Mouse (Mus musculus): ENCODE results near the gene Mbnl3. TPM values are rescaled to one million over a fixed set of nuclear protein-coding genes. Genes with fewer than 3 reads are reported as not detected.

The Mbnl3 gene
- polyA plus RNA-seq, 1 experiment from 2014 or later, result 7.2 TPM

GRCm38 (mm10) chrX:51167976-51168375 lies 38.4 kb downstream of the Mbnl3 start:
- no peak for DNase-seq (ENCODE audit: low spot score)
- Histone ChIP-seq H3K4me2 (ENCODE audit: low read depth, low read length, severe bottlenecking) (no peak overlapping the region), H3K9ac (ENCODE audit: low read length) (no peak overlapping the region), H3K27me3 (ENCODE audit: control insufficient read depth, insufficient read depth, low read length) (no peaks in the 10 kb centered on the region; the same call in 1 of the 2 replicates), H3K9me3 (ENCODE audit: control insufficient read depth, low read length) (no peaks in the 10 kb centered on the region), H3K27ac (ENCODE audit: low read depth, low read length) (no peak overlapping the region), H3K4me3 (ENCODE audit: low read depth, low read length) (no peak overlapping the region), H3K4me1 (replicated peaks; ENCODE audit: control insufficient read depth, insufficient read depth, low read length) (no peaks in the 10 kb centered on the region), H3K36me3 (ENCODE audit: control insufficient read depth, insufficient read depth, low read length) (no peaks in the 10 kb centered on the region)
- WGBS, result 89% methylated on average over 3 of the region's 3 CpGs
- ATAC-seq (replicated peaks; ENCODE audit: low FRiP score), result no peak

- WGBS, result 79% methylated on average over 5 of the region's 5 CpGs
- no peak overlapping the region for H3K9ac ChIP-seq (ENCODE audit: low read length)
- no peaks in the 10 kb centered on the region for H3K9me3 ChIP-seq (ENCODE audit: control insufficient read depth, low read length)
- ATAC-seq (replicated peaks; ENCODE audit: low FRiP score) (no peak), DNase-seq (ENCODE audit: low spot score) (no peak)
- no peak overlapping the region for H3K4me3 ChIP-seq (ENCODE audit: low read depth, low read length)
- H3K36me3 ChIP-seq (ENCODE audit: control insufficient read depth, insufficient read depth, low read length), result no peaks in the 10 kb centered on the region
- no peak overlapping the region for H3K27ac ChIP-seq (ENCODE audit: low read depth, low read length)
- H3K4me1 ChIP-seq (replicated peaks; ENCODE audit: control insufficient read depth, insufficient read depth, low read length), result no peaks in the 10 kb centered on the region
- no peaks in the 10 kb centered on the region for H3K27me3 ChIP-seq (ENCODE audit: control insufficient read depth, insufficient read depth, low read length)
- no peak overlapping the region for H3K4me2 ChIP-seq (ENCODE audit: low read depth, low read length, severe bottlenecking)
Observed at GRCm38 (mm10) chrX:51164766-51165165, 41.6 kb downstream of the Mbnl3 start.

DNA sequence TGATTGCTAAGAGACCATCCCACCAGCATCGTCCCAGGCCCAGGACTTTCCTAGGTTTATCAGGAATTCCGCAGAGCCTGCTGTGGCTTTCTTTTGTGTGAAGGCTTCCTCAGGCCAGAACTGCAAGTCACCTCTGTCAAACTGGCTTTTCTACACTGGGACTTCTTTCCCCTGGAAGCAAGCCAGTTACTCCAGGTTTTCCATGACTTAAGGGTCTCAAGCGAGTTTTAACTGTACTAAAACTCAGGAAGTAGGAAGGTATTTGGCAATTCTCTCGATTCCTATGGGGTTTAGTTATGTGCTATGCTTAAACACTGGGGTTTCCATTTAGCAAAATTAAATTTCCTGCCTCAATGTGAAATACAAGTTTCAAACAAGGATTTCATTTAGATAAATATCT lies 57.9 kb downstream of the Mbnl3 start:
- H3K4me2 ChIP-seq (ENCODE audit: low read depth, low read length, severe bottlenecking), result no peak overlapping the region
- H3K4me3 ChIP-seq (ENCODE audit: low read depth, low read length), result no peak overlapping the region
- no peak overlapping the region for H3K9ac ChIP-seq (ENCODE audit: low read length)
- no peak for DNase-seq (ENCODE audit: low spot score)
- H3K4me1 ChIP-seq (replicated peaks; ENCODE audit: control insufficient read depth, insufficient read depth, low read length), result no peaks in the 10 kb centered on the region
- H3K27ac ChIP-seq (ENCODE audit: low read depth, low read length), result no peak overlapping the region
- WGBS, result 60% methylated on average over 4 of the region's 4 CpGs
- no peaks in the 10 kb centered on the region for H3K36me3 ChIP-seq (ENCODE audit: control insufficient read depth, insufficient read depth, low read length)
- H3K27me3 ChIP-seq (ENCODE audit: control insufficient read depth, insufficient read depth, low read length), result no peaks in the 10 kb centered on the region
- ATAC-seq (replicated peaks; ENCODE audit: low FRiP score), result no peak
- H3K9me3 ChIP-seq (ENCODE audit: control insufficient read depth, low read length), result no peaks in the 10 kb centered on the region

GRCm38 (mm10) chrX:51146351-51146750 lies 60.0 kb downstream of the Mbnl3 start:
- Histone ChIP-seq H3K27me3 (ENCODE audit: control insufficient read depth, insufficient read depth, low read length) (no peaks in the 10 kb centered on the region), H3K27ac (ENCODE audit: low read depth, low read length) (no peak overlapping the region)
- DNase-seq (ENCODE audit: low spot score), result no peak

GRCm38 (mm10) chrX:51140055-51140454 lies 66.3 kb downstream of the Mbnl3 start:
- no peak for ATAC-seq (replicated peaks; ENCODE audit: low FRiP score)
- WGBS, result 73% methylated on average over 3 of the region's 3 CpGs
- H3K4me2 ChIP-seq (ENCODE audit: low read depth, low read length, severe bottlenecking), result no peak overlapping the region

More at GRCm38 (mm10) chrX:51146351-51146750, 60.0 kb downstream of the Mbnl3 start:
- H3K4me2 ChIP-seq (ENCODE audit: low read depth, low read length, severe bottlenecking), result no peak overlapping the region
- WGBS, result 40% methylated on average over 4 of the region's 4 CpGs
- no peaks in the 10 kb centered on the region for H3K4me1 ChIP-seq (replicated peaks; ENCODE audit: control insufficient read depth, insufficient read depth, low read length)
- ATAC-seq (replicated peaks; ENCODE audit: low FRiP score), result no peak
- H3K9ac ChIP-seq (ENCODE audit: low read length), result no peak overlapping the region
- no peaks in the 10 kb centered on the region for H3K36me3 ChIP-seq (ENCODE audit: control insufficient read depth, insufficient read depth, low read length)
- H3K4me3 ChIP-seq (ENCODE audit: low read depth, low read length), result no peak overlapping the region
- no peaks in the 10 kb centered on the region for H3K9me3 ChIP-seq (ENCODE audit: control insufficient read depth, low read length)

GRCm38 (mm10) chrX:51131325-51131724 lies 75.0 kb downstream of the Mbnl3 start:
- ATAC-seq (replicated peaks; ENCODE audit: low FRiP score), result no peak
- Histone ChIP-seq H3K9me3 (ENCODE audit: control insufficient read depth, low read length) (no peaks in the 10 kb centered on the region), H3K27ac (ENCODE audit: low read depth, low read length) (no peak overlapping the region), H3K4me2 (ENCODE audit: low read depth, low read length, severe bottlenecking) (no peak overlapping the region), H3K27me3 (ENCODE audit: control insufficient read depth, insufficient read depth, low read length) (no peaks in the 10 kb centered on the region; the same call in 1 of the 2 replicates), H3K4me3 (ENCODE audit: low read depth, low read length) (no peak overlapping the region), H3K9ac (ENCODE audit: low read length) (no peak overlapping the region), H3K4me1 (replicated peaks; ENCODE audit: control insufficient read depth, insufficient read depth, low read length) (no peaks in the 10 kb centered on the region), H3K36me3 (ENCODE audit: control insufficient read depth, insufficient read depth, low read length) (no peaks in the 10 kb centered on the region)
- 83% methylated on average over 3 of the region's 3 CpGs for WGBS
- no peak for DNase-seq (ENCODE audit: low spot score)

More at GRCm38 (mm10) chrX:51140055-51140454, 66.3 kb downstream of the Mbnl3 start:
- no peak for DNase-seq (ENCODE audit: low spot score)
- Histone ChIP-seq H3K27me3 (ENCODE audit: control insufficient read depth, insufficient read depth, low read length) (no peaks in the 10 kb centered on the region), H3K4me1 (replicated peaks; ENCODE audit: control insufficient read depth, insufficient read depth, low read length) (no peaks in the 10 kb centered on the region), H3K4me3 (ENCODE audit: low read depth, low read length) (no peak overlapping the region), H3K9ac (ENCODE audit: low read length) (no peak overlapping the region), H3K9me3 (ENCODE audit: control insufficient read depth, low read length) (no peaks in the 10 kb centered on the region), H3K36me3 (ENCODE audit: control insufficient read depth, insufficient read depth, low read length) (no peaks in the 10 kb centered on the region), H3K27ac (ENCODE audit: low read depth, low read length) (no peak overlapping the region)

DNA sequence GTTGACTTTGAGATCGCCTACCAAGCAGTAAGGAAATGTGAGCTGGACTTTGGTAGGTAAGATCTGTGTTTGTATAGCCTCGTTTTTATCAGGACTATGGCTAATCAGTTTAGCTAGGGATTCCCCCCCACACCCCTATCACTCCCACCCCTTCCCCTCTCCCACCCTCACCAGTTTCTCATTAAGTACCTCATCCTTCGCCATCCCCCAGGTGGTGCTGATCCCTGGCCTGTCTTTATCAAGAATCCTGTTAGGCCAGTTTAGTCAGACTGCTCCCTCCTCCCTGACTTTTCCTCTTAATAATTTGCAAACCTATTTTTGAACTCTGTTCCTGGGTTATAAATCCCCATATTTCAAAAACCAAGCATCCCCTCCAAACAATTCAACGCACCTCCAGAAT lies 103.6 kb downstream of the Mbnl3 start:
- no peaks in the 10 kb centered on the region for H3K36me3 ChIP-seq (ENCODE audit: control insufficient read depth, insufficient read depth, low read length)
- WGBS, result 75% methylated on average over 4 of the region's 4 CpGs
- ATAC-seq (replicated peaks; ENCODE audit: low FRiP score) (no peak), DNase-seq (ENCODE audit: low spot score) (no peak)
- H3K9me3 ChIP-seq (ENCODE audit: control insufficient read depth, low read length), result no peaks in the 10 kb centered on the region
- no peak overlapping the region for H3K4me2 ChIP-seq (ENCODE audit: low read depth, low read length, severe bottlenecking)
- H3K27me3 ChIP-seq (ENCODE audit: control insufficient read depth, insufficient read depth, low read length), result no peaks in the 10 kb centered on the region
- no peaks in the 10 kb centered on the region for H3K4me1 ChIP-seq (replicated peaks; ENCODE audit: control insufficient read depth, insufficient read depth, low read length)
- no peak overlapping the region for H3K27ac ChIP-seq (ENCODE audit: low read depth, low read length)
- no peak overlapping the region for H3K9ac ChIP-seq (ENCODE audit: low read length)
- no peak overlapping the region for H3K4me3 ChIP-seq (ENCODE audit: low read depth, low read length)

DNA sequence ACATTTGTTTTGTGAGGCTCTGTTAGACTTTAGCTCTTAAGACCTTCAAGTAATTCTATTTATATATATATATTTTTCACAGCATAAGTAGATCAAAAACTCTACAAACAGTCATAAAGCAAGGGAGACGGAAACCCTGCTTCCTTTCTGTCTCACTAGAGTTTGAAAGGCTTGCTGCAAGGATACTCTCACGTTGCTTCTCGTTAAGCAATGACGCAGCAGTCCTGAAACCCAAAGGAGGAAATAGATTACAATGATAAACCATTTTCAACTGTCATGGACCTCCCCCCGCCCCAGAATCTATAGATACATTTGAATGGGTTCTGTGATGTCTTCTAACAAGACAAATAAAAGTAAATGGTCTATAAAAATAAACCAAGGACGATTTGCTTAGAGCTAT lies 121.4 kb downstream of the Mbnl3 start:
- H3K4me3 ChIP-seq (ENCODE audit: low read depth, low read length), result no peak overlapping the region
- no peaks in the 10 kb centered on the region; the same call in 1 of the 2 replicates for H3K27me3 ChIP-seq (ENCODE audit: control insufficient read depth, insufficient read depth, low read length)
- H3K9me3 ChIP-seq (ENCODE audit: control insufficient read depth, low read length), result no peaks in the 10 kb centered on the region
- no peak overlapping the region for H3K9ac ChIP-seq (ENCODE audit: low read length)
- no peak overlapping the region for H3K27ac ChIP-seq (ENCODE audit: low read depth, low read length)
- no peaks in the 10 kb centered on the region for H3K36me3 ChIP-seq (ENCODE audit: control insufficient read depth, insufficient read depth, low read length)
- H3K4me1 ChIP-seq (replicated peaks; ENCODE audit: control insufficient read depth, insufficient read depth, low read length), result no peaks in the 10 kb centered on the region
- DNase-seq (ENCODE audit: low spot score), result no peak
- WGBS, result 76% methylated on average over 6 of the region's 6 CpGs
- H3K4me2 ChIP-seq (ENCODE audit: low read depth, low read length, severe bottlenecking), result no peak overlapping the region
- no peak for ATAC-seq (replicated peaks; ENCODE audit: low FRiP score)

DNA sequence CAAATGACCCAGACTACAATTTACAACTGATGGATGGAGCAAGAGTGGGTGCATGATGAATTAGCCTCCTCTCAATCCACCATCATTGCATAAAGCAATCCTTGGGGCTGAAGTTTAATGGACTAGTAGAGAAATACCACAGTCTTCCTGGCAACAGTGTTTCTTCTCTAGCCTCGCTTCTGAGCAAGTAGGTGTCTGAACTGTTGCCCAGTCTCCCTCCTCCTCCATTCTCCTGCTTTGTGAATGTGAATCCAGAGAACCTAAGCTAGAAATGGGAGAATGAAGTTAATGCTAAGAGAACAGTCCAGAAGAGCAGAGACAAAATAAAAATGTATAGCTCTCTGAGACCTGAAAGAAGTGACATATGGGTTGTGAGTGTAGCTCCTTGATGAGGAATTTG lies 122.1 kb downstream of the Mbnl3 start:
- Histone ChIP-seq H3K9me3 (ENCODE audit: control insufficient read depth, low read length) (no peaks in the 10 kb centered on the region), H3K36me3 (ENCODE audit: control insufficient read depth, insufficient read depth, low read length) (no peaks in the 10 kb centered on the region), H3K9ac (ENCODE audit: low read length) (no peak overlapping the region), H3K27ac (ENCODE audit: low read depth, low read length) (no peak overlapping the region), H3K27me3 (ENCODE audit: control insufficient read depth, insufficient read depth, low read length) (no peaks in the 10 kb centered on the region; the same call in 1 of the 2 replicates), H3K4me3 (ENCODE audit: low read depth, low read length) (no peak overlapping the region), H3K4me2 (ENCODE audit: low read depth, low read length, severe bottlenecking) (no peak overlapping the region), H3K4me1 (replicated peaks; ENCODE audit: control insufficient read depth, insufficient read depth, low read length) (no peaks in the 10 kb centered on the region)
- DNase-seq (ENCODE audit: low spot score) (no peak), ATAC-seq (replicated peaks; ENCODE audit: low FRiP score) (no peak)
- 83% methylated on average over 1 of the region's 1 CpGs for WGBS

Measured in forebrain, embryonic 11.5 days (tissue).